Mouse (Mus musculus) kidney, adult 11 months (tissue): Measurements from ENCODE around the gene Slc43a3.
A peak's percentile ranks its signal among the peaks of the same experiment; 100 is the strongest.

Experiments used
- DNase-seq: peaks from one replicate; pipeline ENCODE4 v3.0.0; 2022

Slc43a3 gene

DNA sequence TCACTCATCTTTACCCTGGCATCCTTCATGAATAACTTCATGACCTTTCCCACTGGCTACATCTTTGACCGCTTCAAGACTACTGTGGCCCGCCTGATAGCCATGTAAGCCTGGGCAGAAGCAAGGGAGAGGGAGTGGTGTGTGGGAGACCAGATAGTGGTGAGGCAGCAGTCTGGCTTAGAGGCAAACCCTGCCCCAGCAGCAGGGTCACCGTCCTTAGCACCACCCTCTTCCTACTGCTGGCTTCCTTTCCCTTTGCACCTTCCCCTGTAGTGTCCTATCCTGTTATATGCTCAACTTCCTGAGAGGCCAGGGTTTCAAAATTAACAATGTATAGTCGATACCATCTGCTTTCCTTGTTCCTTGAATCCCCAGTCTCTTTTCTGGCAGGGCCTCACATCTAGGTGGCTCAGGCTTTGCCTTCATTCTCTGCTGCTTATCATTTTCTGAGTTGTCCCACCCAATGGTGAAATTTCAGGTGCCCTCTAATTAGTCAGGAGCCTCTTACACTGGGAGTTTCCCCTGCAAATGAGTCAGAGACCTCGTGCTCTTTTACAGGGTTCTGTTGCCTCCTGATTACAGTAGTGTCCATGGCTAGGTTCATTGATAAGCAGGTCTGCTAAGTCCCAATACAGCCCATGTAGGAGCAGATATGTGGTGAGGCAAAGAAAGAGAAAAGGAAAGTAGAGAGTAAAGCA lies 2.0 kb downstream of the Slc43a3 start:
- DNase-seq = peak; percentile 12

DNA sequence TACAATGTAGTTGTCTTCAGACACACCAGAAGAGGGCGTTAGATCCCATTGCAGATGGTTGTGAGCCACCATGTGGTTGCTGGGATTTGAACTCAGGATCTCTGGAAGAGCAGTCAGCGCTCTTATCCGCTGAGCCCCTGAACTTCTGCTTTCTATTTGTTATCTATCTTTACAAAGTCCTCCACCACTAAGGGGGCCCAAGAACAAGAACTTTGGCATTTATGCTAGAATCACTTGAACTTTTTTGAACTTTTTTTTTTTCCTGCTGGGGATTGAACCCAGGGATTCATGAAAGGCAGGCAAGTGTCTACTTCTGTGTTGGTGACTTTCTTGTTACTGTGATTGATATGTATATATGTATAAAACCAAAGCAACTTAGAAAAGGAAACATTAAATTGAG lies 2.9 kb downstream of the Slc43a3 start:
- no peak for DNase-seq

DNA sequence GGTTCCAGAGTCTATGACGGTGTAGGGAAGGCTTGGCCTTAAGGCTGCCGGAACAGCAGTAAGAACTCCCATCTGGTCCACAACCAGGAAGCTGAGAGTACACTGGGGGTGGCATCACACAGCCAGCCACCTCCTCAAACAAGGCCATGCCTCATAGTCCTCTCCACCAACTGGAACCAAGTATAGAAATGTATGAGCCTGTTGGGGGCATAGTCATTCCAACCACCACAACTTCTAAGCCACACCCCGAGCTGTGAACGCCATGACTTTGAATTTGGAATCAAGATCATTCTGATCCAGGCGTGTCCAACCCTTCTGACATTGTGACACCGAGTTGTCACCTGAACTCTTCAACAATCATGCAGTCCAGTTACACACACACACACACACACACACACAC lies 3.3 kb downstream of the Slc43a3 start:
- no peak for DNase-seq

DNA sequence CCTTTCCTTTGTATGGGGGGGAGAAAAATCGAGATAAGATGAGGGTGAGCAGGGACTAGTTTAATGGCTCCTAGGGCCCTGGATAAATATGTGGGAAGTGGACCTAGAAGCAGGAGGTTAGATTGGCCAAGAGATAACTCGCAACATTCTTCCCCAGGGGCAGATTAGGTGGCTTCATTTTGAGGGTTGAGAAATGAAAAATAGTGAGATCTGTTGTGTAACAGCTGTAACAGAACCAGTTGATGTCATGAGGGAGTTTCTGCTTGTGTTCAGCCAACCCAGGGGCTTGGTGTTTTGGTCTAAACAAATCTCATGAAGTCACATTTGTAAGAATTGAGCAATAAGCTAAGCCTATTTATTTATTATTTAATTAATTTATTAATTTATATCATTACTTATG lies 5.0 kb downstream of the Slc43a3 start:
- DNase-seq = no peak

DNA sequence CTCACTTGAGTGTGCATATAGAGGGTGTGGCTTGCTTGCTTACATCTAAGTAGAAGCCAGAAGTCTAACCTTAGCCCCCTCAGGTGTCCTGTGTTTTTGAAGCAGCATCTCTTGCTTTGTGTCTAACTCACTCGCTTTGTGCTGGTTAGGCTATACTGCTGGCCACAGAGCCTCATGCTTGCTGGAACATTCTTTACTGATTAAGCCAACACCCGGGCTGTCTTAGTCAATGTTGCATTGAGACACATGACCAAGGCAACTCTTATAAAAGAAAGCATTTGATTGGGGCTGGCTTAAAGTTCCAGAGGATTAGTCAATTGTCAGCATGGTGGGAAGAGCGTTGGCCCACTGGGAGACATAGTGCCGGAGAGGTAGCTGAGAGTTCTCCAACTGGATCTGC lies 5.4 kb downstream of the Slc43a3 start:
- no peak for DNase-seq

DNA sequence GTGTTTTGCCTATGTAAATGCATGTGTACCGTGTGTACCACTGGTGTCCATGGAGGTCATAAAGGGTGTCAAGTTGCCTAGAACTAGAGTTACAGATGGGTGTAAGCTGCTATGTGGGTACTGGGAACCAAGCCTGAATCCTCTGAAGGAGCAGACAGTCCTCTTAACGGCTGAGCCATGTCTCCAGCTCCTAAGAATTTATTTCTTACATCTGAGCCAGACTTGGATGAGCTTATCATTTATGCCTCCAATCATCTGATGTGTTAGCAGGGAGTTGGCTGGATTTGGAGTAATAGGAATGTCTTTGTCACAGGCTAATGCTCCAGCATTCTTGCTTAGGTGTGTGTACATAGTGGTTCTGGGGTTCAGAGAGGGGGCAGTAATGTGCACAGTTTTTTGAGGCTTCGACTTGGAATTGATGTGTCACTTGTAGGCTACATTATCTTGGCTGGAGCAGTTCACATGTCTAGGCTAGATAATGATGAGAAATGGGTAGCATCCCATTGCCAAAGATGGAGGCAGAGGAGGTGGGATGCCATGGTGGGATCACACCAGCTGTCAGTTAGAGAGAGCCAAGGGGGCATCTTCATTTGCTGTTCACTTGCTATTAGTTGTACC lies 10.9 kb downstream of the Slc43a3 start:
- no peak for DNase-seq

DNA sequence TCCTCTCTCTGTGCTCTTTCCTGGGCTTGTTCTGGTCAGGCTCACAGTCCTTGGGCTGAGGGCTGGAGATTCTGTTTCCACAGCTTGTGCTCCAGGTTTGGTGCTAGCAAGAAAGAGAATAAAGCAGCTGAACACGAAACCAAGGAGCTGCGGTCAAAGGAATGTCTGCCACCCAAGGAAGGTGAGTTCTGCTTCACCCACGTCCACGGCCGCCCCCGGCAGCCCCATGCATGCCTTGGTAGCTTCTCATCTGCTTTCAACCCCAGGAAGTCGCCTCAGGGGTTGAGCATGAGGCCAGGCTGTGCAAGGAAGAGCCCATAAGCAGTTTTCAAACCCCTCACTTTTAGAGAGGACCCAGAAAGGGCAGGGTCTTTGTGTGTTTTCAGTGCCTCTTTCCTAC lies 11.9 kb downstream of the Slc43a3 start:
- DNase-seq = no peak

DNA sequence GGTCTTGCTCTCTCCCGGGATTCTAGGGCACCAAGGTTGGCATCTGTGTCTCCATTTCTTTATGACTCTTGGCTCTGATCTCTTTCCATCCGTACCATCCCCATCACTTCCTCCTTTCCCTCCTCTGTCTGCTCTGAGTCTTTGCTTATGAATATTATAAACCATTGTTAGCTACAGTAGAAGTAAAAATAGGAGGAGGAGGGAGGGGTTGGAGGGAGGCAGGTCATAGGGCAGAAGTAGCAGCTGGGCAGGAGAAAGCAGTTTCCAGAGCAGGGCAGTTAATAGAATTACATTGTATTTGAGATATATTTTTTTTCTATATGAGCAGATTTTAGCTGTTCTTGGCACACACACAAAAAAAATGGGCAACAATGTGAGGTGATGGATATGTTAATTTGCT lies 12.3 kb downstream of the Slc43a3 start:
- no peak for DNase-seq

DNA sequence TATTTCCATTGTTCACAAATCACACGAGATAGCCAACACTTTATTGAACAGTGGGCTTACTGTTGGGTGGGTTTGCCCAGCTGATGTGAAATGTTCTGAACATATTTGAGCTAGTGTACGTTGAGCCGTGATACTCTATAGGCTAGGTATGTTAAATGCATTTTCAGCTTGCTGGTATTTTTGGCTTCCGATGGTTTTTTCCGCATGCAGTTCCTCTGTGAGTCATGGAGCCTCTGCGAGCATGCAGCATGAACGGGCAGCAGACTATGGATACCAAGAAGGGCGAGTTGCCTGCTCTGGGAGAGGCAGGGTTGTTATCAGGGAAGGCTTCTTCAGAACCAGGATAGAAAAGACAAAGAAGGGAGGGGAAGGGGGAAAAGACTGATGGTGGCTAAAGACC lies 14.6 kb downstream of the Slc43a3 start:
- no peak for DNase-seq

DNA sequence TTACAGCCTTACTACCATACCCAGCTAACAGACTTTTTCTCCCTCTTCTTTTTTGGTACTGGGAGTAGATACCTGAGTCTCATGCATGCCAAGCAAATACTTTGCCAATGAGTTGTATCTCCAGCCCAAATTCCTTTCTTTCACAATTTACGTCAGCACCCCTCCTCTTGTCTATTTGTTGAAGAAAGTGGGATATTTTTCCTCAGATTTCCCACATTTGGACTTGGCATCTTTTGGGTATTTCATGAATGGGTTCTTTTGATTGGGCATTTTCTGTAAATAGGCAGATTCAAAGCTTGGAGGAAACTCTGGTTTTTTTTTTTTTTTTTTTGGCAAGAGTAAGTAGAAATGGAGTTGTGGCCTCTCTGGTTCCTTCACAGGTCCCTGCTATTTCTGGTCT lies 15.9 kb downstream of the Slc43a3 start:
- no peak for DNase-seq

DNA sequence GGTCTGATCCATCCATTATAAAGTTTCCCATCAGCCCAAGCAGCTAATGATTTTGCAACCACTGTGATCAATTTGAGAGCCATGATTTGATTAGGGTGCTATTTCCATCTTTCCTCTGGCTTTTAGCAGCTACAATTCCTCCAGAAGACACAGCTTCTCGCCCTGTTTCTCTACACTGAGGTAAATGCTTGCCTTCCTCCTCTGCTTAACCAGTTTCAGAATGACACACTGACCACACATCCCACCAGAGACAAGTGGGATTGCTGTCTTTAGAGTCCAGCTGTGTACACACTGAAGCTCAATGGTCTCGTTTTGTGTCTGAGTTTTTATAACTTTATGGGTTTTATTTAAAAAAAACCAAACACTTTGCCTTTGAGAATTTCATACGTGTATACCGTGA lies 16.3 kb downstream of the Slc43a3 start:
- no peak for DNase-seq

DNA sequence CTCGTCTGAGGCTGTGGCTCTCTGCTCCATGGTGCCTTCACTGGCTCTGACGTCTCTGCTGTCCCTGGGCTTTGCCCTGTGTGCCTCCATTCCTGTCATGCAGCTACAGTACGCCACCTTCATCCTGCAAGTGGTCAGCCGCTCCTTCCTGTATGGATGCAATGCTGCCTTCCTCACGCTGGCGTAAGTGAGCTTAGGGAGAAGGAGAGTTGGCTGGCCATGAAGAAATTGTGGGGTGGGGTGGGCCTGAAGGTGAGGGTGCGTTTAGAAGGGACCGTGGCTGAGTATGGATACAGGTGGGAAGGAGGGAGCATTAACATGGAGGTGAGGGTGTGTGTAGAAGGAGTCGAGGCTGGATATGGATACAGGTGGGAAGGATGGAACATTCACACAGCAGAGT lies 19.1 kb downstream of the Slc43a3 start:
- DNase-seq = no peak

DNA sequence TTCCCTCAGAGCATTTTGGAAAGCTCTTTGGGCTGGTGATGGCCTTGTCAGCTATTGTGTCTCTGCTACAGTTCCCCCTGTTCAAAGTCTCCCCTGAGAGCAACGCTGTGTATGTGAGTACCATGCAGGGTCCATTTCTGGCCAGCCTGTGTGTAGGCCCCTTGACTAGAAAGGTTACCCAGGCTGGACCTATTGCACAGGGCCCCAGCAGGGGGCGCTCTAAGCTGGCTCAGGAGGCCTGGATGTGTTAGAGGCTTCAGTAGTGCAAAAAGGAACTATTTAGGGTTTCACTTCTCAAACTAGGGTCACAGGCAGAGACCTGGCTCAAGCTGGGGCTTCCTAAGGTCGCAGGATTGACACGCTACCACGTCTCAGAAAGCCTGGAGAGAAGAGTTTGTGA lies 19.9 kb downstream of the Slc43a3 start:
- peak; percentile 11 for DNase-seq

DNA sequence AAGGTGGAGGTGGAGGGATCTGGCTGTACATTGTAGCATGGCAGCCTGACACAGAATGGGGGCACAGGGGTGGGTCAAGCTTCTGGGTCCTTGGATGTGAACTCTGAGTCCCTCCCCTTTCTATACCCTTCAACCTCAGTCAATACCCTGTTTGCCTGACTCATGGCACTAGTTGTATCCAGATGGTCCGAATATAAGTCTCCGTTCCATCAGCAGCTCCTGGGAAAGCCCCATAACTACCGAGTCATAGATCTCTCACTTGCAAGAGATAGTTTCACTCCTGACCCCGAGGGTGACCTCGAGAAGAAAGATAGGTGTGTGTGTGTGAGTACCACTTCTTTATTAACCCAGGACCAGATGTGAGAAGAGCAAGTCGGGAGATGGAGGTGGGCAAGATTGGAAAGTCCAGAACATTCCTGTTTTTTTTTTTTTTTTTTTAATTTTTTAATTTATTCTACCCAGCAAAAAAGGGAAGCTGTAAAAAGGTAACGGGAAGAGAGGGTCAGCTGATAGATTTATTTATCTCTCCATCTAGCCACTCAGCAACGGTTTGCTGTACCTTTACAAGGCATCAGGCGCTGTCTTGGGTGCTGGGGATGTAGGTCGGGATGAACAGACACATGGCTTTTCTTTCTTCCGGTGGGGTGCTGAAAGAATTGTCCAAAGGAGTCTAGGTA lies 22.3 kb downstream of the Slc43a3 start:
- DNase-seq = no peak

DNA sequence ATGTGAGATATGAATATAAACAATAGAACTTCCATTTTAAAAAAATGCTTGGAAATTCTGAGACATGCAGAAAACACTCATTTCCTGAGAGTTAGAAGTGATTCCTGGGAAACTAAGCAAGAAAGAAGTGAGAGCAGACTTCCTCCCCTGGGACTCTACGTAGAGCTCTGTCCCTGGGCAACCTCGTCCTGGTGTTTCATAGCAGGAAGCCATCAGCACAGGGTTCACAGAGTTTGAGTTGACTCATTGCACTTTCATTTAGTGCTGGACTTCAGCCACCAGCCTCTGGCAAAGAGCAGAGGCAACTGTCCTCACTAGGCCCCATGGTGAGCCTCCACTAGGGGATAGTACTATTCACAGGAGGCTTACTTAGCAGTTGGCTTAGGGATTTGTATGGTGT lies 24.9 kb downstream of the Slc43a3 start:
- peak; percentile 69 for DNase-seq

DNA sequence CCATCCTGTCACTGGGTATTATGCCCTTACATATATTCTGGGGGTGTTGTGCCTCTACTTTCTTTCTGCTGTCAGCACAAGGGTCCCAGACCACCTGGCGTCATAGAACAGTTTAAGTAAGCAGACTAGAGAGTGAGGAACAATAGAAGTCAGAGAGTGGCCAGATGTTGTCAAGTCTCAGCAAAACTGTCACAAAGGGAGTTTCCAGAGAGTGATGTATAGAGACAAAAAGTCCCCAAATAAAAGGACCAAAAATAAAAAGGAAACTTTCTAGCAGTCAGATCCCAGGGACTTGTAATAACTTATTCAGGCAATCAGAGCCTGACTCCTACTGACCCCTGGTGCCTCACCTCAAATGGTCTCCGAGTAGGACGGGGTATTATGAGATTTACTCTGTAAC lies 25.5 kb downstream of the Slc43a3 start:
- no peak for DNase-seq

DNA sequence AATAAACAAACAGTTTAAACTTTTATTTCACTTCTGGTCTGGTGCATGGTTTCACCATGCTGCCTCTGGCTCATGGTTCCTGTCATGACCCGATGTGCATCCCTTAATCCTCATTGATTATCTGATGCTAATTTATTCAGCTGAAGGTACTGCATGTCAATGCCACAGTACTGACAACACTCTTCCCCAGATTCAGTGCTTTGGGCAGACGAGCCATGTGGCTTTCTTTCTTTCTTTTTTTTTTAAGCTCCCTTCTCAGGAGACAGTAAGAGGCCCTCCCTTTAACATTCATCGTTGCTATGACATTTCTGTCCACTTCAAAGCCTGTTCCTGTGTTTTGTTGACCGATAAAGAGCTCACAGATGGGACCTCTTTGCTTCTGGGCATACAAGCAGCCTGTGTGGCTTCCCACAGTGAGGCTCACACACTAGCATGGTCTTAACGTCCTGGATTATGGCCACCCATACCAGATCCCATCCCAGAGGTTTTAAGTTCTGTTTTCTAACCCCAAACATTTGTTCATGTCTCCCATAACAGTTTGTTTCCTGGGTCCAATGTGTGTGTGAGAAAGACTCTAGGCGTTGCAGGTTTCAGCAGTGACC lies 26.6 kb downstream of the Slc43a3 start:
- DNase-seq = no peak

DNA sequence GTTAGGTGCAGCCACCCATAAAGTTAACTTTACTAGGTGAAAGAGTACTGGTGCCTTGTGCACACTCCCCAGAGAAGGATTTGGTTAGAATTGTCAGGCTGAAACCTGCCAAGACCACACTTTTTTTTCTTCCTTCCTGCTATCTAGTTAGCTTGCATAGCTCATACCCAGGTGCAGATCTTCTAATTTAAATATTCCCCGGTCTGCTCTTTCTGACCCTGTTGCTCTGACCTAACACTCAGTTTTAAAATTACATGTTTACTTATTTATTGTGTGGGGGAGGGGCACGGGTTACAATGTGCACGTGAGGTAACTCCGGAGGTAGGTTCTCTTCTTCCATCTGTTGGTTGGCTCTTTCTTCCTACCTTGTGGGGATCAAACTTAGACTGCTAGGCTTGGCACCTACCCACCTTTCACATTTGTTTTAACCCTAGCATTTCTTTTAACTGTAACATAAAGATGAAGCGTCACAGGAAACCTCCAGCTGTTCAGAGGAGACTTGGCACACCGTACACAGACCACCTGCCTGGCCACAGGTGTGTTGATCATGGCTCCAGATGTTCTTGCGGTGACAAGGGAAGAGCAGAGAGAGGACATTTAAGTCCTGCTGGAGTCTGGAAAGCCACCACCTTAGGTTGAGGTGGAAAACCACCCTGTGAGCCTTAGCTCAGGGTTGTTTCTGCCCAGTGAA lies 27.9 kb downstream of the Slc43a3 start:
- no peak for DNase-seq

DNA sequence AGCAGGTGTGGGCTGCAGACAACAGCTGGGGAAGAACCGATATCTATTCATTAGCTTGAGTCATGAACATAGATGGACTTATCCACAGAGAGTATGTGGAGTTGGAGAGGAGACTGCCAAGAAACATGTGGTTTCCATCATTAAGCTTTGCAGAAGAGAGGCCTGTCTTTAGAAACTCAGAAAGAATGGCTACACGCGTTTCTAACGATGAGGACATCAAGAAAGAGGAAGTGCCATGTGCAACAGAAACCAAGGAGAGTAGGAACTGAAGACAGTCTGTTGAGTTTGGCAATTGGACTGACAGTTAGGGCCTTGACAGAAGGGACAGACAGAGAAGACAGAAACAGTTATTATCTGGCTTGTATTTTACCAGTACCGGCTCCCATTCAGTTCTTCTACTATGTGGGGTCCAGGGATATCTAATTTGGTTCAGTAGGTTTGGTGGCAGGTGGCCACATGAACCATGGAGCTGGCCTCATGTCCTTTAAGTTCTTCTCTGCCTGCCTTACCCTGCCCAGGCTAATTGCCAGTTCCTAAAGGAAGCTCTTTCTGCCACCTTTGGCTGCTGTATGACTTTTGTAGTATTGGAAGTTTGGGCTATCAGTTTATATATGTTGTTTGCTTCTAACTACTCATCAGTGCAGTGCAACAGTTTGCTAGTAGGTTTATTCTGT lies 31.1 kb downstream of the Slc43a3 start:
- DNase-seq = no peak

DNA sequence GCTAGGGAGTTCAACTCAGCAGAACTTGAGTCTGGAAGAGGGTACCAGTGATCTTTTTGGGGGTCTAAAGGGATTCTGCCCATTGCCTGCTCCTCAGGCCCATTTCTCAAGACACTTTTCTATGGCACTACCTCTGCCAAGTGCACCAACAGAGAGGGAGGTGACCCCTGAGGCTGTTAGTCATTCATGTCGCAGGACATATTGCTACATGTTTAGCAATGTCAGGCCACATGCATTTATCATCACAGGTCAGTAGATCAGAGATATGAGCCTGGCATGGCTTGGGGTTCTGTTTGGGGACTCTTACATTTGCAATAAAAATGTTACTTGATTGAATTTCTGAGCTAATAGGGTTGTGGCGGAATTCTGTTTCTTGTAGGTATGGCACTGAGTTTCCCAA lies 39.2 kb downstream of the Slc43a3 start:
- DNase-seq = no peak

DNA sequence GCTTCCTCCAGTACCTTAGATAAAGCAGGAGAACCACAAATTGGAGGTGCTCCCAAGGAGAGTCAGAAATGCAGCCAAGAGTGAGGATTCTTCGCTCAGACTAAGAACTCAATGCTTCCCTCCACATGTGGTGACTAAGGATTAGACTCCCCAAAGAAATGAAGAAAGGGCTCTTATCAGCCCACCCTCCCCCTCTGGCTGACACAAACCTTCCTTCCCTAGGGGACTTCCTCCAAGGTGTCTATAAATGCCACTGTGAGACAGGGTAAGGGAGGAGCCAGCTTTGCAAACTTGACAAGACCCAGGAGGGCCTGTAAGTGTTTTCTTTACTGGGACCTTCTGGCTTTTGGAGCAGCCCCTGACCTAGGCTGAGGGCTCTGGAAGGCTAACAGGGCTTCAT lies 43.8 kb downstream of the Slc43a3 start, which contains the start of gene Prg2:
TSS of gene Prg2 (plus strand) at position 274 of the 400 bp plus-strand sequence.
- no peak for DNase-seq

DNA sequence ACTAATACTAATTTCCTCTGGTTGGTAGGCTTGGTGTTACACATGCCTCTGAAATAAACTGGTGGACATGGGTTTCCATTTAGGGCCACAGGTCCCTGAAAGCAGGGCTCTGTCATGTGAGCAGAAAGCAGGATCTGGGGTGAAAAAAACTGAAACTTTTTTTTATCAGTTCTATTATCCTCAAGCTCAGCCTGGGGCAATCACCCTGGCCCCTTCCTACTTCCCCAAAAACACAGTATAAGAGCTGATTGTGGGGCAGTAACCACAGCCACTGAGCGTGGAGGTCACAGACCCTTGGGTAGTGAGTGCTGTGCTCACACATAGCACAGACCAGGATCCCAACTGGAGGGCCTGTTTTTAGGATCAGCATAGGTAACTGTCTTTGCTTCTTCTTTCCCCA lies 51.6 kb downstream of the Slc43a3 start, which contains the start of gene Prg3:
TSS of gene Prg3 (plus strand) at position 286 of the 400 bp plus-strand sequence.
- no peak for DNase-seq

DNA sequence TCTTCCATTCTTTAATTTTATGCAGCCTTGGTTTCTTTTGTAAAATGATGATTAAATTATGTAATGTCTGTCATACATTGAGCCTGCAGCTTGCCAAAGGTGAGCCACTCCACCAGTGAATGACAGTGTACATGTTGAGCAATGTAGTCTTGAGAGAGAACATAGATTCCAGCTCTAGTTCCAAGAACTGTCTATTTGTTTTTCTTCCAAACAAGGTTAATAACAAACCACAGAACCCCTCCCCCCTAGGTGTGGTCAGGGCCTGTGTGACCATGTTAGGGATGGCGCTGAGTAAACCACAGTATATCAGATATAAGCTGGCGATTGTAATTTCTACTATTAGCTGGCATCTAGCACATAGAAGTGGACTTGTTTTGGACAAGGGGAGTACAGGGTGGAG lies 60.0 kb downstream of the Slc43a3 start:
- DNase-seq = no peak
